Mouse (Mus musculus): ENCODE data around the gene Mcm8. TPM values are rescaled to one million over a fixed set of nuclear protein-coding genes. Genes with fewer than 3 reads are reported as not detected.

Mcm8 gene
- 13.9 and 14.7 TPM in 2 replicates for polyA plus RNA-seq (2014; fragmentation: Nextera tagmentation; extraction: Ambion mirVana)

DNA sequence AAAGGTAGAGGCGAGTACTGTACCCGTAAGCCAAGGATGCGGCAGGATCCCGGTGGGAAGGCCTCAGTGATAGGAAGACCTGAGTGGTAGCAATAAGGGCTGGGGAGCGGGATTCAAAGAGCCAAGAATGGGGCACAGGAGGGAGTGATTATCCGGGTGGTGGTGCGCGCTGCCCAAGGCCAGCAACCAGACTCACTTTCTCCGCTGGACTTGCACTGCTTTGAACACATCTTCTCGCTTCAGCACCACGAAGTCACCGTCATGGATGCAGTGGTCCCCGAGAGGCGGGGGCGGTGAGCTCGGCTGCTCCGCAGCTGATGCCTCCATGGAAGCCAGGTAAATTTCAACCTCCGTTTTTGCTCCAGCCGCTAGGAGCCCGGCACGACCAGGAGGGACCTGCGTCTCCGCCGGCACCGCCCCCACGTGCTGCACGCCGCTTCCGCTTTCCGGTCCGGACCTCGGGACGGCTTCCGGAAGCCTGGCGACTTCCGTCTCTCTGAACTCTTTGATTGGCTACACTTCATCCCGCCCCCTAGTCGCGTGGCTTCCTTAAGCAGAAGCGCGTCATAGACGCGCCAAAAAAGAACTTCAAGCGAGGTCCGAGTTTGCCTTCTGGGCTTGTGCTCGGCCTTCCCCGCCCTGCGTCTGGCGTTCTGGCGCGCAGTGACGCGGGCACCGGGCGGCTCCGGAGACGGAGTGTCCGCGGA lies at the start of gene Mcm8, which contains the start of gene Trmt6:
Gene Mcm8, plus strand, starts transcription at position 534 of the 707 bp plus-strand sequence.
Gene Trmt6, minus strand, starts transcription at position 448 of the 707 bp plus-strand sequence.
- ATAC-seq (replicated peaks; ENCODE audit: insufficient number of reproducible peaks, low FRiP score, low TSS enrichment) = peak; percentile 98
- WGBS (ENCODE audit: insufficient replicate concordance) = 0% methylated on average over 59 of the region's 59 CpGs

DNA sequence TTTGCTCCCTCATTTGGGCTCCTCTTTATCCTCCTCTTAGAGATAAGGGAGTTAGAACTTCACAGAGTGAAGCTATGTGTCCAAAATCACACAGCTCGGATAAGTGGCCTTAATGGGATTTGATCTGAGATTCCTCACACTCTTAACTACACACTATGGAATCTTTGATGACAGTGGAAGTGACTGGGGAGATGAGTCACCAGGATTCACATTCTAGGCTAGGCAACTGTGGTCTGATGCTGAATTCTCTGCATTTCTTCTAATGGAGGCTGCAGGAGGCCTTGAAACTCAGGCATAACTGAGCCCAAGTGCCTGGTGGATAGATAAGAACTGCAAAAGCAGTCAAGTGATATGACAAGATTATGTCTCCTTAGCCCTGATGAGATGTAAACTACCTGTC lies 45.1 kb upstream of the Mcm8 start:
- no peak overlapping the region for H3K4me2 ChIP-seq
- H3K4me3 ChIP-seq (ENCODE audit: low read depth, low read length) = no peak overlapping the region
- no peaks in the 10 kb centered on the region for H3K4me1 ChIP-seq (ENCODE audit: control insufficient read depth, insufficient read depth, low read length)
- no peak overlapping the region for H3K9ac ChIP-seq (ENCODE audit: low read depth, low read length)
- no peaks in the 10 kb centered on the region for H3K27me3 ChIP-seq (ENCODE audit: control insufficient read depth, insufficient read depth, low read length)
- WGBS (ENCODE audit: insufficient replicate concordance) = 27% methylated on average over 1 of the region's 1 CpGs
- H3K9me3 ChIP-seq (replicated peaks; ENCODE audit: control insufficient read depth, low read length) = no peaks in the 10 kb centered on the region
- H3K36me3 ChIP-seq (ENCODE audit: control insufficient read depth, insufficient read depth, low read length) = no peaks in the 10 kb centered on the region
- H3K27ac ChIP-seq (ENCODE audit: low read depth, low read length) = no peak overlapping the region
- no peak for ATAC-seq (replicated peaks; ENCODE audit: insufficient number of reproducible peaks, low FRiP score, low TSS enrichment)

More for the DNA sequence above, at the start of gene Mcm8, which contains the start of gene Trmt6:
- peaks cover 9% of the 10 kb centered on the region; the same call in 1 of the 2 replicates for H3K4me1 ChIP-seq (ENCODE audit: control insufficient read depth, insufficient read depth, low read length)
- peak within 1 kb of the TSS; percentile 81; the same call in 1 of the 2 replicates for H3K27ac ChIP-seq (ENCODE audit: low read depth, low read length)
- no peaks in the 10 kb centered on the region for H3K27me3 ChIP-seq (ENCODE audit: control insufficient read depth, insufficient read depth, low read length)
- H3K4me3 ChIP-seq (ENCODE audit: low read depth, low read length) = peak within 1 kb of the TSS; percentile 87
- no peaks in the 10 kb centered on the region for H3K9me3 ChIP-seq (replicated peaks; ENCODE audit: control insufficient read depth, low read length)
- peak within 1 kb of the TSS; percentile 93 for H3K4me2 ChIP-seq
- peaks cover 3% of the 10 kb centered on the region; the same call in 1 of the 2 replicates for H3K36me3 ChIP-seq (ENCODE audit: control insufficient read depth, insufficient read depth, low read length)
- H3K9ac ChIP-seq (ENCODE audit: low read depth, low read length) = peak within 1 kb of the TSS; percentile 88

DNA sequence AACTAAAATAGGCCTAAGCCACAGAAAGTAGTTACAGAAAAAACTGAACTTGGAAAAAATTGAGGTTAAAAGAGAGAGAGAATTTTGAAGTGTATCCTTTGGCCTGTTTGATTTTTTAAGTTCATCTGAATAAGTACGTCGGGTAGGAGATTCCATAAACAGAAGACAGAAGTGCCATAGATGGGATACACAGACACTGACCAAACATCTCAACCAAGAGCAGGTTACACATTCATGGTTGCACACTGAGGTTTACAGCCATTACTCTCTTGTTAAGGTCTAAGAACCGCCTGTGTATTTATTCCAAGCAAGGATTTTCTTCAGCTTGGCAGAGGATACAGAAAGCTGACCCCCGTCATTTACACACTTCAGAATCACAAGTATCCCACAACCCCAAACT lies 35.0 kb upstream of the Mcm8 start, which contains the start of gene Chgb:
Gene Chgb, plus strand, starts transcription at position 301 of the 400 bp plus-strand sequence.
- Histone ChIP-seq H3K9ac (ENCODE audit: low read depth, low read length) (no peak within 1 kb of the TSS), H3K36me3 (ENCODE audit: control insufficient read depth, insufficient read depth, low read length) (no peaks in the 10 kb centered on the region), H3K9me3 (replicated peaks; ENCODE audit: control insufficient read depth, low read length) (no peaks in the 10 kb centered on the region), H3K27ac (ENCODE audit: low read depth, low read length) (no peak within 1 kb of the TSS), H3K4me2 (peak within 1 kb of the TSS; percentile 83), H3K4me3 (ENCODE audit: low read depth, low read length) (peak within 1 kb of the TSS; percentile 46), H3K27me3 (ENCODE audit: control insufficient read depth, insufficient read depth, low read length) (peaks cover 12% of the 10 kb centered on the region; the same call in 1 of the 2 replicates), H3K4me1 (ENCODE audit: control insufficient read depth, insufficient read depth, low read length) (0 out of 2 replicates have a peak, but pooled peaks cover 2% of the 10 kb centered on the region)
- WGBS (ENCODE audit: insufficient replicate concordance) = 7% methylated on average over 4 of the region's 4 CpGs
- ATAC-seq (replicated peaks; ENCODE audit: insufficient number of reproducible peaks, low FRiP score, low TSS enrichment) = no peak

DNA sequence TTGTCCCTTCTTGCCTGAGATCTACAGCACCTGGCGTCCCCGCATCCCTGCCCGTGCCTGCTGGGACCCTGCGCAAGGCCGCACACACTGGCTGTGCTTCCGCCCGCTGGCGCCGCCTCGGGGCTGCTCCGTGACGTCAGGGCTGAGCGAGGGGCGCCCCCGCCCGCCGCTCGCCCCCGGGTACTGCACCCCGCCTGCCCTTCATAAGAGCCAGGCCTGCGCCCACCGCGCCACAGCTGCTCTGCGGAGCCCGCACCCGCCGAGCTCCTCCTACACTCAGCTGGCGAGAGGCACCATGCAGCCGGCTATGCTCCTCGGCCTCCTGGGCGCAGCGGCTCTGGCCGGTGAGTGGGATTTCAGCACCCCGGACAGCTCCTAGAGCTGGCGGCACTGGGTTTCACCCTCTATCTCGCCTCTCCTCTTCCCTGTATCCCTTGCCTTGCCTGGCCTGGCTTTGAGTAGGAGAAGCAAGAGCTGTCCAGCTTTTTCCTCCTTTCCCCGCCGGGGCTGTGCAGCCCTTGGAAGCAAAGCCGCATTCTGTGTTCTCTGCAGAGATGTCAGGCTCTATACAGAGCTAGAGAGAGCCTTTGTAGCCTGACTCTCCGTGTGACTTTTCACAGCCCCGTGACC lies 34.4 kb upstream of the Mcm8 start:
- H3K9me3 ChIP-seq (replicated peaks; ENCODE audit: control insufficient read depth, low read length) = no peaks in the 10 kb centered on the region
- H3K4me1 ChIP-seq (ENCODE audit: control insufficient read depth, insufficient read depth, low read length) = 0 out of 2 replicates have a peak, but pooled peaks cover 2% of the 10 kb centered on the region
- H3K27ac ChIP-seq (ENCODE audit: low read depth, low read length) = no peak overlapping the region
- no peaks in the 10 kb centered on the region for H3K36me3 ChIP-seq (ENCODE audit: control insufficient read depth, insufficient read depth, low read length)
- ATAC-seq (replicated peaks; ENCODE audit: insufficient number of reproducible peaks, low FRiP score, low TSS enrichment) = peak; percentile 91
- WGBS (ENCODE audit: insufficient replicate concordance) = under 1% methylated on average over 41 of the region's 41 CpGs
- H3K9ac ChIP-seq (ENCODE audit: low read depth, low read length) = no peak overlapping the region
- H3K4me3 ChIP-seq (ENCODE audit: low read depth, low read length) = peak overlapping the region; percentile 46
- peaks cover 12% of the 10 kb centered on the region; the same call in 1 of the 2 replicates for H3K27me3 ChIP-seq (ENCODE audit: control insufficient read depth, insufficient read depth, low read length)
- peak overlapping the region; percentile 83 for H3K4me2 ChIP-seq

GRCm38 (mm10) chr2:132784039-132784438 lies 31.9 kb upstream of the Mcm8 start:
- Histone ChIP-seq H3K27ac (ENCODE audit: low read depth, low read length) (no peak overlapping the region), H3K36me3 (ENCODE audit: control insufficient read depth, insufficient read depth, low read length) (no peaks in the 10 kb centered on the region), H3K9me3 (replicated peaks; ENCODE audit: control insufficient read depth, low read length) (no peaks in the 10 kb centered on the region), H3K27me3 (ENCODE audit: control insufficient read depth, insufficient read depth, low read length) (peaks cover 12% of the 10 kb centered on the region; the same call in 1 of the 2 replicates), H3K4me3 (ENCODE audit: low read depth, low read length) (no peak overlapping the region), H3K4me1 (ENCODE audit: control insufficient read depth, insufficient read depth, low read length) (0 out of 2 replicates have a peak, but pooled peaks cover 2% of the 10 kb centered on the region), H3K9ac (ENCODE audit: low read depth, low read length) (no peak overlapping the region), H3K4me2 (no peak overlapping the region)
- WGBS (ENCODE audit: insufficient replicate concordance) = 75% methylated on average over 6 of the region's 6 CpGs
- no peak for ATAC-seq (replicated peaks; ENCODE audit: insufficient number of reproducible peaks, low FRiP score, low TSS enrichment)

DNA sequence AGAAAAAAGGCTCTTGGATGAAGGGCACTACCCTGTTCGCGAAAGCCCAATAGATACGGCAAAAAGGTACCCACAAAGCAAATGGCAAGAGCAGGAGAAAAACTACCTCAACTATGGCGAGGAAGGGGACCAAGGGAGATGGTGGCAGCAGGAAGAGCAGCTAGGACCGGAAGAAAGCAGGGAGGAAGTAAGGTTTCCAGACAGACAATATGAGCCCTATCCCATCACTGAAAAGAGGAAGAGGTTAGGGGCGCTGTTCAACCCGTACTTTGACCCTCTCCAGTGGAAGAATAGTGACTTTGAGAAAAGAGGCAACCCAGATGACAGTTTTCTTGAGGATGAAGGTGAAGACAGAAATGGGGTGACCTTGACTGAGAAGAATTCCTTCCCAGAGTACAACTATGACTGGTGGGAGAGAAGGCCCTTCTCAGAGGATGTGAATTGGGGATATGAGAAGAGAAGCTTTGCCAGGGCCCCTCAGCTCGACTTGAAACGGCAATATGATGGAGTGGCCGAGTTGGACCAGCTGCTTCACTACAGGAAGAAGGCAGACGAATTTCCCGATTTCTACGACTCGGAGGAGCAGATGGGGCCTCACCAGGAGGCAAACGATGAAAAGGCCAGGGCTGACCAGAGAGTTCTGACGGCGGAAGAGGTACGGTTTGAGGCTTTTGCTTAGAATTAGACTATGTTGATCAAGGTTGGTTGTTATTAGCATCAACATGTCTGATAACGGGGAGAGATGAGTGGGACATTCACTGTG lies 22.3 kb upstream of the Mcm8 start:
- no peaks in the 10 kb centered on the region for H3K36me3 ChIP-seq (ENCODE audit: control insufficient read depth, insufficient read depth, low read length)
- no peak for ATAC-seq (replicated peaks; ENCODE audit: insufficient number of reproducible peaks, low FRiP score, low TSS enrichment)
- WGBS (ENCODE audit: insufficient replicate concordance) = 76% methylated on average over 19 of the region's 19 CpGs

GRCm38 (mm10) chr2:132794204-132794586 lies 21.7 kb upstream of the Mcm8 start:
- H3K9me3 ChIP-seq (replicated peaks; ENCODE audit: control insufficient read depth, low read length) = no peaks in the 10 kb centered on the region
- ATAC-seq (replicated peaks; ENCODE audit: insufficient number of reproducible peaks, low FRiP score, low TSS enrichment) = no peak
- WGBS (ENCODE audit: insufficient replicate concordance) = 73% methylated on average over 7 of the region's 7 CpGs

More for the DNA sequence above, 22.3 kb upstream of the Mcm8 start:
- Histone ChIP-seq H3K4me1 (ENCODE audit: control insufficient read depth, insufficient read depth, low read length) (no peaks in the 10 kb centered on the region), H3K9me3 (replicated peaks; ENCODE audit: control insufficient read depth, low read length) (no peaks in the 10 kb centered on the region), H3K4me2 (no peak overlapping the region), H3K9ac (ENCODE audit: low read depth, low read length) (no peak overlapping the region), H3K27ac (ENCODE audit: low read depth, low read length) (no peak overlapping the region), H3K4me3 (ENCODE audit: low read depth, low read length) (no peak overlapping the region), H3K27me3 (ENCODE audit: control insufficient read depth, insufficient read depth, low read length) (no peaks in the 10 kb centered on the region)

GRCm38 (mm10) chr2:132802976-132803375 lies 13.0 kb upstream of the Mcm8 start:
- H3K36me3 ChIP-seq (ENCODE audit: control insufficient read depth, insufficient read depth, low read length) = peaks cover 29% of the 10 kb centered on the region
- 73% methylated on average over 2 of the region's 2 CpGs for WGBS (ENCODE audit: insufficient replicate concordance)
- ATAC-seq (replicated peaks; ENCODE audit: insufficient number of reproducible peaks, low FRiP score, low TSS enrichment) = no peak

More at GRCm38 (mm10) chr2:132794204-132794586, 21.7 kb upstream of the Mcm8 start:
- Histone ChIP-seq H3K4me1 (ENCODE audit: control insufficient read depth, insufficient read depth, low read length) (no peaks in the 10 kb centered on the region), H3K9ac (ENCODE audit: low read depth, low read length) (no peak overlapping the region), H3K4me2 (no peak overlapping the region), H3K4me3 (ENCODE audit: low read depth, low read length) (no peak overlapping the region), H3K27ac (ENCODE audit: low read depth, low read length) (no peak overlapping the region), H3K27me3 (ENCODE audit: control insufficient read depth, insufficient read depth, low read length) (no peaks in the 10 kb centered on the region), H3K36me3 (ENCODE audit: control insufficient read depth, insufficient read depth, low read length) (no peaks in the 10 kb centered on the region)

More at GRCm38 (mm10) chr2:132802976-132803375, 13.0 kb upstream of the Mcm8 start:
- Histone ChIP-seq H3K4me1 (ENCODE audit: control insufficient read depth, insufficient read depth, low read length) (no peaks in the 10 kb centered on the region), H3K4me2 (no peak overlapping the region), H3K4me3 (ENCODE audit: low read depth, low read length) (no peak overlapping the region), H3K27ac (ENCODE audit: low read depth, low read length) (no peak overlapping the region), H3K27me3 (ENCODE audit: control insufficient read depth, insufficient read depth, low read length) (no peaks in the 10 kb centered on the region), H3K9me3 (replicated peaks; ENCODE audit: control insufficient read depth, low read length) (no peaks in the 10 kb centered on the region), H3K9ac (ENCODE audit: low read depth, low read length) (no peak overlapping the region)

Data from heart, embryonic 11.5 days (tissue).